Mouse (Mus musculus): ENCODE measurements around the gene Magi2.

The Magi2 gene

GRCm38 (mm10) chr5:19973852-19974251, 747.0 kb downstream of the Magi2 start:
- DNase-seq, result no peak

- no peak for DNase-seq
Observed at GRCm38 (mm10) chr5:19981518-19981917, 754.7 kb downstream of the Magi2 start.

GRCm38 (mm10) chr5:19982031-19982430, 755.2 kb downstream of the Magi2 start:
- no peak for DNase-seq

- no peak for DNase-seq
Observed at GRCm38 (mm10) chr5:19999486-19999885, 772.6 kb downstream of the Magi2 start.

- no peak for DNase-seq
Observed at GRCm38 (mm10) chr5:19999912-20000311, 773.1 kb downstream of the Magi2 start.

- no peak for DNase-seq
Observed at GRCm38 (mm10) chr5:20006616-20007015, 779.8 kb downstream of the Magi2 start.

- no peak for DNase-seq
Observed at GRCm38 (mm10) chr5:20007246-20007645, 780.4 kb downstream of the Magi2 start.

GRCm38 (mm10) chr5:20010210-20010609, 783.4 kb downstream of the Magi2 start:
- no peak for DNase-seq

GRCm38 (mm10) chr5:20018063-20018462, 791.2 kb downstream of the Magi2 start:
- DNase-seq, result no peak

- no peak for DNase-seq
Observed at GRCm38 (mm10) chr5:20046649-20047048, 819.8 kb downstream of the Magi2 start.

- DNase-seq, result no peak
Observed at GRCm38 (mm10) chr5:20048386-20048785, 821.5 kb downstream of the Magi2 start.

- DNase-seq, result no peak
Observed at GRCm38 (mm10) chr5:20050284-20050683, 823.4 kb downstream of the Magi2 start.

GRCm38 (mm10) chr5:20055000-20055399, 828.2 kb downstream of the Magi2 start:
- DNase-seq, result no peak

- DNase-seq, result no peak
Observed at GRCm38 (mm10) chr5:20056074-20056842, 829.4 kb downstream of the Magi2 start.

- no peak for DNase-seq
Observed at GRCm38 (mm10) chr5:20056856-20057255, 830.0 kb downstream of the Magi2 start.

GRCm38 (mm10) chr5:20062011-20062410, 835.2 kb downstream of the Magi2 start:
- DNase-seq, result no peak

- DNase-seq, result no peak
Observed at GRCm38 (mm10) chr5:20065081-20065480, 838.2 kb downstream of the Magi2 start.

GRCm38 (mm10) chr5:20068496-20068895, 841.7 kb downstream of the Magi2 start:
- no peak for DNase-seq

- DNase-seq, result no peak
Observed at GRCm38 (mm10) chr5:20068921-20069486, 842.2 kb downstream of the Magi2 start.

- DNase-seq, result no peak
Observed at GRCm38 (mm10) chr5:20074101-20074500, 847.3 kb downstream of the Magi2 start.

GRCm38 (mm10) chr5:20074867-20075266, 848.0 kb downstream of the Magi2 start:
- no peak for DNase-seq

GRCm38 (mm10) chr5:20078931-20079330, 852.1 kb downstream of the Magi2 start:
- DNase-seq, result no peak

GRCm38 (mm10) chr5:20080605-20081309, 853.9 kb downstream of the Magi2 start:
- no peak for DNase-seq

- no peak for DNase-seq
Observed at GRCm38 (mm10) chr5:20082368-20082767, 855.5 kb downstream of the Magi2 start.

All from thymus, adult 18-20 months (tissue).